Mouse (Mus musculus) lung, adult 2 months (tissue): ENCODE measurements around the gene Zfp64.
"Not testable (repeated sequence)": the region's sequence is repeated elsewhere in the genome, so short reads cannot be mapped to it uniquely, and the experiment has no call there.

ENCODE experiments used
- CTCF ChIP-seq: fragments of 200-500 bp; IDR thresholded peaks from 2 replicates; pipeline ENCODE4 v1.5.1; 2011; ENCODE audit warnings: mild to moderate bottlenecking, low read length, control low read depth; ENCODE audit not compliant: insufficient read depth
- POLR2A ChIP-seq: fragments of 200-500 bp; IDR thresholded peaks from 2 replicates; pipeline ENCODE4 v1.6.1; 2011; ENCODE audit warnings: low read depth, mild to moderate bottlenecking, control low read depth, low read length, borderline replicate concordance; ENCODE audit errors: extremely low read depth

DNA sequence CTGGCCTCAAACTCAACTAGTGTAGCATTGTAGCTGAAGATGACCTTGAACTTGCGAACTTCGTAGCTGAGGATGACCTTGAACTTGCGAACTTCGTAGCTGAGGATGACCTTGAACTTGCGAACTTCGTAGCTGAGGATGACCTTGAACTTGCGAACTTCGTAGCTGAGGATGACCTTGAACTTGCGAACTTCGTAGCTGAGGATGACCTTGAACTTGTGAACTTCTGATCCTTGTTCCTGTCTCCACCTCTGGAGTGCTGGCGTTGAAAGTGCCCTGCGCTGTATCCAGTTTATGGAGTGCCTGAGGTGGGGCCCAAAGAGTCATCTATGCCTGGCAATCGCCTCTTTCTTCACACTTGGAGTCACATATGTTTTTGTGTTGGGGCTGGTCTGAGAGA is 101.5 kb downstream of the Zfp64 start:
- not testable (repeated sequence) for TF ChIP-seq CTCF, POLR2A
